Mouse (Mus musculus) MEL (cell line): ENCODE data around the gene Tex22. TPM values are rescaled to one million over a fixed set of nuclear protein-coding genes. Genes with fewer than 3 reads are reported as not detected.

Source experiments
- DNase-seq: peaks from one replicate; pipeline ENCODE4 v3.0.0; 2011; ENCODE audit warnings: low read depth, low spot score
- H3K27ac ChIP-seq: 2 replicates; pipeline ENCODE4 v1.5.1; 2012; ENCODE audit warnings: low read depth, mild to moderate bottlenecking, control low read depth, low read length, moderate library complexity; ENCODE audit not compliant: control insufficient read depth
- H3K27me3 ChIP-seq, 2 experiments: fragments of 150-350 bp in 1 of 2; sonication (generic) in 1 of 2; 2 replicates each; pipeline ENCODE4 v1.6.1; 2012; ENCODE audit warnings: low read length in 2 of 2, mild to moderate bottlenecking in 2 of 2, improper control_type of control experiment in 1 of 2, moderate library complexity in 1 of 2; ENCODE audit not compliant: insufficient read depth in 2 of 2, control insufficient read depth in 1 of 2
- H3K36me3 ChIP-seq, 2 experiments: 2 replicates each; pipeline ENCODE4 v1.6.1; 2012 to 2014; ENCODE audit warnings: low read length in 2 of 2, improper control_type of control experiment in 1 of 2, inconsistent platforms in 1 of 2, mild to moderate bottlenecking in 1 of 2; ENCODE audit not compliant: insufficient read depth in 2 of 2, control insufficient read depth in 1 of 2
- H3K4me1 ChIP-seq, 2 experiments: fragments of 150-350 bp in 1 of 2; sonication (generic) in 1 of 2; 2 replicates each; pipeline ENCODE4 v1.6.1; 2012; ENCODE audit warnings: low read length in 2 of 2, improper control_type of control experiment in 1 of 2, mild to moderate bottlenecking in 1 of 2; ENCODE audit not compliant: insufficient read depth in 2 of 2, control insufficient read depth in 1 of 2
- H3K4me3 ChIP-seq, 2 experiments: fragments of 150-350 bp in 1 of 2; sonication (generic) in 1 of 2; 2 replicates each; pipeline ENCODE4 v1.5.1; 2012; ENCODE audit warnings: low read depth in 2 of 2, low read length in 2 of 2, mild to moderate bottlenecking in 2 of 2, moderate library complexity in 2 of 2, control low read depth in 1 of 2, improper control_type of control experiment in 1 of 2; ENCODE audit not compliant: control insufficient read depth in 1 of 2, insufficient read depth in 1 of 2
- H3K79me2 ChIP-seq: 2 replicates; pipeline ENCODE4 v1.6.1; 2012; ENCODE audit warnings: mild to moderate bottlenecking, low read length, moderate library complexity; ENCODE audit not compliant: control insufficient read depth, poor library complexity, insufficient read depth
- H3K9ac ChIP-seq: 2 replicates; pipeline ENCODE4 v1.6.1; 2012; ENCODE audit warnings: low read depth, mild to moderate bottlenecking, control low read depth, low read length, moderate library complexity; ENCODE audit not compliant: control insufficient read depth, poor library complexity, severe bottlenecking
- H3K9me3 ChIP-seq: fragments of 150-350 bp; sonication (generic); replicated peaks from 2 replicates; pipeline ENCODE4 v1.6.1; 2012; ENCODE audit warnings: mild to moderate bottlenecking, low read length, improper control_type of control experiment, moderate library complexity; ENCODE audit not compliant: insufficient read depth
- BHLHE40 ChIP-seq: IDR thresholded peaks from 2 replicates; pipeline ENCODE4 v1.6.1; 2012; ENCODE audit warnings: low read depth, mild to moderate bottlenecking, inconsistent platforms, low read length, improper control_type of control experiment, borderline replicate concordance
- ELF1 ChIP-seq: IDR thresholded peaks from 2 replicates; pipeline ENCODE4 v1.6.1; 2014; ENCODE audit warnings: low read depth, mild to moderate bottlenecking, inconsistent platforms, low read length, improper control_type of control experiment, moderate library complexity
- ETS1 ChIP-seq: IDR thresholded peaks from 2 replicates; pipeline ENCODE4 v1.6.1; 2012; ENCODE audit warnings: low read depth, mild to moderate bottlenecking, inconsistent platforms, low read length, improper control_type of control experiment, moderate library complexity
- GABPA ChIP-seq: IDR thresholded peaks from 2 replicates; pipeline ENCODE4 v1.6.1; 2012; ENCODE audit warnings: low read depth, mild to moderate bottlenecking, inconsistent platforms, low read length, improper control_type of control experiment, moderate library complexity
- GATA1 ChIP-seq: IDR thresholded peaks from 2 replicates; pipeline ENCODE4 v1.6.1; 2011; ENCODE audit warnings: low read depth, low read length, improper control_type of control experiment
- JUND ChIP-seq: IDR thresholded peaks from 2 replicates; pipeline ENCODE4 v1.6.1; 2011; ENCODE audit warnings: low read depth, mild to moderate bottlenecking, improper control_type of control experiment, low read length
- KAT2A ChIP-seq: conservative IDR thresholded peaks from 2 replicates; pipeline ENCODE4 v1.6.1; 2012; ENCODE audit warnings: low read depth, low read length, improper control_type of control experiment, inconsistent platforms
- MAZ ChIP-seq: IDR thresholded peaks from 2 replicates; pipeline ENCODE4 v1.6.1; 2012; ENCODE audit warnings: low read depth, mild to moderate bottlenecking, inconsistent platforms, low read length, improper control_type of control experiment
- MXI1 ChIP-seq: IDR thresholded peaks from 2 replicates; pipeline ENCODE4 v1.6.1; 2011; ENCODE audit warnings: mild to moderate bottlenecking, low read depth, low read length, improper control_type of control experiment
- MYB ChIP-seq: IDR thresholded peaks from 2 replicates; pipeline ENCODE4 v1.6.1; 2011; ENCODE audit warnings: mild to moderate bottlenecking, low read depth, low read length, improper control_type of control experiment
- NELFE ChIP-seq: IDR thresholded peaks from 2 replicates; pipeline ENCODE4 v1.6.1; 2011; ENCODE audit warnings: low read depth, low read length, improper control_type of control experiment
- NRF1 ChIP-seq: IDR thresholded peaks from 2 replicates; pipeline ENCODE4 v1.6.1; 2014; ENCODE audit warnings: low read depth, mild to moderate bottlenecking, inconsistent platforms, low read length, improper control_type of control experiment, moderate library complexity; ENCODE audit not compliant: poor library complexity, insufficient read depth, severe bottlenecking
- POLR2AphosphoS2 ChIP-seq: IDR thresholded peaks from 2 replicates; pipeline ENCODE4 v1.6.1; 2011; ENCODE audit warnings: low read length, improper control_type of control experiment
- RAD21 ChIP-seq: IDR thresholded peaks from 2 replicates; pipeline ENCODE4 v1.6.1; 2011; ENCODE audit warnings: mild to moderate bottlenecking, low read depth, low read length, improper control_type of control experiment
- SIN3A ChIP-seq: IDR thresholded peaks from 2 replicates; pipeline ENCODE4 v1.6.1; 2012; ENCODE audit warnings: low read length, improper control_type of control experiment, inconsistent platforms
- SMC3 ChIP-seq: IDR thresholded peaks from 2 replicates; pipeline ENCODE4 v1.6.1; 2011; ENCODE audit warnings: low read depth, low read length, improper control_type of control experiment
- TAL1 ChIP-seq: IDR thresholded peaks from 2 replicates; pipeline ENCODE4 v1.6.1; 2012; ENCODE audit warnings: mild to moderate bottlenecking, inconsistent platforms, low read length, moderate library complexity, mixed read lengths
- TBP ChIP-seq: IDR thresholded peaks from 2 replicates; pipeline ENCODE4 v1.8.0; 2011; ENCODE audit warnings: low read depth, low read length, improper control_type of control experiment
- TCF12 ChIP-seq: IDR thresholded peaks from 2 replicates; pipeline ENCODE4 v1.6.1; 2014; ENCODE audit warnings: low read depth, mild to moderate bottlenecking, inconsistent platforms, low read length, improper control_type of control experiment, moderate library complexity
- USF1 ChIP-seq: IDR thresholded peaks from 2 replicates; pipeline ENCODE4 v1.6.1; 2014; ENCODE audit warnings: low read depth, mild to moderate bottlenecking, inconsistent platforms, low read length, improper control_type of control experiment, moderate library complexity
- USF2 ChIP-seq, 2 experiments: IDR thresholded peaks; 2 replicates each; pipeline ENCODE4 v1.6.1; 2011 to 2012; ENCODE audit warnings: improper control_type of control experiment in 2 of 2, low read length in 2 of 2, borderline replicate concordance in 1 of 2, inconsistent platforms in 1 of 2, low read depth in 1 of 2, mild to moderate bottlenecking in 1 of 2; ENCODE audit not compliant: insufficient read depth in 1 of 2
- ZC3H11A ChIP-seq: IDR thresholded peaks from 2 replicates; pipeline ENCODE4 v1.6.1; 2012; ENCODE audit warnings: low read depth, mild to moderate bottlenecking, inconsistent platforms, low read length, improper control_type of control experiment
- polyA plus RNA-seq, 2 experiments: library from polyadenylated mRNA; stranded (reverse) in 1 of 2; unstranded in 1 of 2; fragments of >175 nt in 1 of 2; fragments of >200 nt in 1 of 2; gene quantifications; 2 replicates each; pipeline versions ENCODE4 v1.2.1 to v1.2.4; 2012; ENCODE audit warnings: low replicate concordance in 2 of 2, low read depth in 1 of 2; ENCODE audit not compliant: insufficient read length in 2 of 2, insufficient read depth in 1 of 2, missing spikeins in 1 of 2
- total RNA-seq: library from RNA; depleted of rRNA; stranded (reverse); fragments of 300-350 nt; gene quantifications from 2 replicates; pipeline ENCODE4 v1.2.3, GENCODE M21; 2012

The Tex22 gene
- total and polyA plus RNA-seq, 3 experiments, result 0.43 to 0.65 TPM; not detected in 1

DNA sequence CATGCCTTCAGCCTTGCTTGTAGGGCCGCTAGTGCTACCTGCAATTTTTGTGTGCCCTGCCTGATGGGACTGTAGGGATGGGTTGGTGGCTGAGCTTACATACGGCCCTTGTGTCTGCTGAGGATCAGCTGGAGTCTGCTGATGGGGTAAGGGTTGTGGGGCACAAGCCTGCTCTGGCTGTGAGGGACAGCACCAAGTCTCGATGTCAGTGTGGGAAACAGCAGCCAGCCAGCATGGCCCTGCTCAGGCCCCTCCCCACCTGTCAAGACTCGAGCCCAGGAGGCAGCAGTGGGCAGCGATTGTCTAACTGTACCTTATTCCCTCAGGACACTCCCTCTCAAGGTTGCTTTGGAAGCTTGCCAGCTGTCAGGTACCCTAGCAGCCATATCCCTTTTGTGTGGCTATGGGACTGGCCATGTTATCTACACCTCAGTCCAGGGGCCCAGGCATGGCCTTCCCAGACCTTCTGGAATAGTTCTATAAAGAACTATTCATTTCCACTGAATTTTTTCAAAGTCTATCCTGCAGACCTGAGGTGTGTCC is 59.6 kb downstream of the Tex22 start:
- no peak for DNase-seq
- Histone ChIP-seq H3K9ac (no peak overlapping the region), H3K9me3 (no peaks in the 10 kb centered on the region), H3K27me3 (no peaks in the 10 kb centered on the region), H3K4me3 (no peak overlapping the region), H3K36me3 (peaks cover 0 to 40% of the 10 kb centered on the region in 2 experiments; a peak in 2 of 4 replicates), H3K79me2 (no peaks in the 10 kb centered on the region), H3K4me1 (no peaks in the 10 kb centered on the region), H3K27ac (no peak overlapping the region)
- no peak for TF ChIP-seq JUND
- no peak for TF ChIP-seq TBP
- no peak for TF ChIP-seq ETS1
- no peak for TF ChIP-seq MYB
- no peak for TF ChIP-seq USF1
- TF ChIP-seq NRF1, result no peak
- no peak for TF ChIP-seq TAL1
- TF ChIP-seq POLR2AphosphoS2, result no peak
- TF ChIP-seq ELF1, result no peak
- TF ChIP-seq GATA1, result no peak
- TF ChIP-seq TCF12, result no peak
- no peak for TF ChIP-seq GABPA
- no peak for TF ChIP-seq BHLHE40
- no peak for TF ChIP-seq MAZ
- TF ChIP-seq SMC3, result no peak
- no peak for TF ChIP-seq NELFE
- no peak for TF ChIP-seq MXI1
- no peak for TF ChIP-seq SIN3A
- no peak for TF ChIP-seq KAT2A
- TF ChIP-seq ZC3H11A, result no peak

DNA sequence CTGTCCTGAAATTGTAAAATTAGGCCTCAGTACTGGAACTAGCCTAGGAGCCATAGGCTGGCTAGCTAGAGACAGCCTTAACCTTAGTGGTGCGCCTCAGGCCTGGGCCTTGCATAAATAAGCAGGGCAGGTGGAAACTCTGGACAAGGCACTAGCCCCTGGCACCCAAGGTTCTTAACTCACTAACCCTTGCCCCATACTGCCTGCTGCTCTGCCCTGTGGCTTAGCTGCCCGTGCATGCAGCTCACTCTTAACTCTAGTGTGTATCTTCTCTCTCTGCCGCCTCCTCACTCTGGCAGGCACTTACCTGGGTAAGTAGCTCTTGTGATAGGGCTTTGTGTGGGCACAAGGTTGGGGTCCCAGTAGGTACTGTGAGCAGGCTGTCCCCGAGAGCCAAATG is 60.2 kb downstream of the Tex22 start:
- no peaks in the 10 kb centered on the region for H3K27me3 ChIP-seq
- peaks cover 5 to 35% of the 10 kb centered on the region in 2 experiments for H3K36me3 ChIP-seq
- no peaks in the 10 kb centered on the region for H3K9me3 ChIP-seq
- no peak overlapping the region for H3K4me3 ChIP-seq
- H3K27ac ChIP-seq, result no peak overlapping the region
- no peak for DNase-seq
- H3K9ac ChIP-seq, result no peak overlapping the region
- peaks cover 0 to 5% of the 10 kb centered on the region in 2 experiments; a peak in 2 of 4 replicates for H3K4me1 ChIP-seq
- no peaks in the 10 kb centered on the region for H3K79me2 ChIP-seq
- TF ChIP-seq RAD21 (no peak), TCF12 (no peak), SIN3A (no peak), NELFE (no peak), TAL1 (no peak), SMC3 (no peak), TBP (no peak), USF2 (IDR thresholded peaks at IDR 0.05; ENCODE audit: borderline replicate concordance in 1 of 2, insufficient read depth in 1 of 2, low read depth in 1 of 2, low read length in 2 of 2) (no peak)
